Mouse (Mus musculus) liver, postnatal 0 days (tissue): ENCODE results near the gene Tmem150b. TPM values are rescaled to one million over a fixed set of nuclear protein-coding genes. Genes with fewer than 3 reads are reported as not detected.

Experiments
- ATAC-seq: fragments of 200-750 bp; cut with Nextera tagmentation; 2 replicates; pipeline ENCODE4 v1.8.0; 2017; ENCODE audit warnings: mild to moderate bottlenecking, moderate library complexity
- DNase-seq: peaks from one replicate; pipeline ENCODE4 v3.0.0-alpha.2; 2016
- H3K27ac ChIP-seq: fragments of 300-500 bp; sonication (generic); 2 replicates; pipeline ENCODE4 v1.5.1; 2014; ENCODE audit warnings: antibody characterized with exemption, moderate library complexity, mild to moderate bottlenecking, low read depth
- H3K27me3 ChIP-seq: fragments of 300-500 bp; sonication (generic); 2 replicates; pipeline ENCODE4 v1.6.1; 2014; ENCODE audit warnings: low read length, control low read depth, mixed read lengths; ENCODE audit not compliant: insufficient read depth
- H3K36me3 ChIP-seq: fragments of 300-500 bp; sonication (generic); replicated peaks from 2 replicates; pipeline ENCODE4 v1.6.1; 2014; ENCODE audit warnings: mild to moderate bottlenecking, control low read depth, low read length, moderate library complexity, mixed read lengths; ENCODE audit not compliant: insufficient read depth
- H3K4me1 ChIP-seq: fragments of 300-500 bp; sonication (generic); 2 replicates; pipeline ENCODE4 v1.6.1; 2014; ENCODE audit warnings: antibody characterized with exemption, mild to moderate bottlenecking, control low read depth; ENCODE audit not compliant: insufficient read depth
- H3K4me2 ChIP-seq: fragments of 300-500 bp; sonication (generic); 2 replicates; pipeline ENCODE4 v1.6.1; 2014; ENCODE audit warnings: low read depth, mild to moderate bottlenecking, low read length, moderate library complexity, mixed read lengths
- H3K4me3 ChIP-seq: fragments of 300-500 bp; sonication (generic); 2 replicates; pipeline ENCODE4 v1.5.1; 2014; ENCODE audit warnings: low read depth, low read length
- H3K9ac ChIP-seq: fragments of 300-500 bp; sonication (generic); replicated peaks from 2 replicates; pipeline ENCODE4 v1.6.1; 2014; ENCODE audit warnings: mild to moderate bottlenecking, moderate library complexity
- H3K9me3 ChIP-seq: fragments of 300-500 bp; sonication (generic); 2 replicates; pipeline ENCODE4 v1.6.1; 2016; ENCODE audit warnings: mild to moderate bottlenecking, control low read depth, low read length, mixed read lengths
- CTCF ChIP-seq: sonication (generic); IDR thresholded peaks from 2 replicates; pipeline ENCODE4 v1.5.1; 2016; ENCODE audit warnings: antibody characterized with exemption, low read depth
- EP300 ChIP-seq: IDR thresholded peaks from 2 replicates; pipeline ENCODE4 v1.6.1; 2016; ENCODE audit warnings: antibody characterized with exemption, low read depth, mild to moderate bottlenecking
- WGBS: fragments of 180-500 bp; shearing (Covaris S2); extraction: QIAGEN DNeasy Blood & Tissue Kit; methylation state at CpG from one replicate; pipeline ENCODE4 v1.1.7; 2014; ENCODE audit not compliant: insufficient replicate concordance; 5-methylcytosine and 5-hydroxymethylcytosine counted together
- polyA plus RNA-seq: library from polyadenylated mRNA; unstranded; fragments of >200 nt; fragmentation: Nextera tagmentation; extraction: Ambion mirVana; gene quantifications from 2 replicates; pipeline ENCODE4 v1.2.1, GENCODE M21; 2015

The Tmem150b gene
- 0.29 and 0.34 TPM in 2 replicates for polyA plus RNA-seq

DNA sequence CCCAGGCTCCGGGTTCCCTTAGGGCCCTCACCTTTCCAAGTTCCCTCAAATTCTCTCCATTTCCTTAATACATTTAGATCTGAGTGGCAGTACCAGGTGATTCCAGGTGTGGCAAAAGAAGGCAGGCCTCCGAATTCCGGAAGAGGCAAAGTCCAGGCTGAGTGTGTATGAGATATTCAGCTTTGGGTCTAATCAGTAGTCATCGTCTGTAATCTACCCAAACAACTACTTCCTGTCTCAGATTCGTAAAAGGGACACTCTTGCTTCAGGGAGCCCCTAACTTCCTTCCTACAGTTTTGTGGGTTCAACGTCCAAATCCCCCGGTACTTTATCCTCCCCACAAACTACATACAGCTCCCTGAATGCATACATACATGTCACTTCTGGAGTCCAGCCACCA lies at the start of gene Tmem150b:
Gene Tmem150b, minus strand, starts transcription at position 81 of the 400 bp plus-strand sequence.
- Histone ChIP-seq H3K4me2 (peak within 1 kb of the TSS; percentile 60), H3K9me3 (no peaks in the 10 kb centered on the region), H3K9ac (no peak within 1 kb of the TSS), H3K27me3 (no peaks in the 10 kb centered on the region), H3K36me3 (no peaks in the 10 kb centered on the region), H3K27ac (peak within 1 kb of the TSS; percentile 67), H3K4me3 (peak within 1 kb of the TSS; percentile 29), H3K4me1 (peaks cover 11% of the 10 kb centered on the region)
- TF ChIP-seq EP300 (no peak), CTCF (no peak)
- no peak for ATAC-seq
- no peak for DNase-seq
- 26% methylated on average over 7 of the region's 7 CpGs for WGBS

DNA sequence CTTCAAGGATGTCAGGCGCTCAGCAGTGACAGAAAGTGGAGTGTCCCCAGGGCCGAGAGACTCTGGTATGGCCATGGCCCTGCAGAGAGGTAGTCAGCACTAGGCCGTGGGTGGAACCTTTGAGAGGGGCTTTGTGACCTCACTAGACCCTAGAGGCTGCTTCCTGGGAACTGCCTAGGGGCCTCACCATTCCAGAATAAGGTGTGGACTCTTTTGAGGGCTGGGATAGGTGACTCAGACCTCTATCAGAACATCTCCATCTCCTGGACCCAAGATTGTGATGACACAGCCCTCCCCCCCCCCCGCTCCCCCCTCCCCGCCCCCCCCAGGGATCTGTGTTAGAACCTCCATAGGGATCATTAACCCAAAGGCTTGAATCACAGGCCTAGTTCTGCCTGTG lies 46.2 kb upstream of the Tmem150b start, which contains the start of gene Fam71e2:
Gene Fam71e2, minus strand, starts transcription at position 101 of the 400 bp plus-strand sequence.
- no peak within 1 kb of the TSS for H3K4me2 ChIP-seq
- DNase-seq (no peak), ATAC-seq (no peak)
- H3K27me3 ChIP-seq: peaks cover 19% of the 10 kb centered on the region
- H3K9me3 ChIP-seq: no peaks in the 10 kb centered on the region
- H3K4me3 ChIP-seq: no peak within 1 kb of the TSS
- no peaks in the 10 kb centered on the region for H3K4me1 ChIP-seq
- 63% methylated on average over 3 of the region's 5 CpGs for WGBS
- no peak within 1 kb of the TSS for H3K9ac ChIP-seq
- H3K36me3 ChIP-seq: no peaks in the 10 kb centered on the region
- TF ChIP-seq EP300 (no peak), CTCF (no peak)
- H3K27ac ChIP-seq: no peak within 1 kb of the TSS

DNA sequence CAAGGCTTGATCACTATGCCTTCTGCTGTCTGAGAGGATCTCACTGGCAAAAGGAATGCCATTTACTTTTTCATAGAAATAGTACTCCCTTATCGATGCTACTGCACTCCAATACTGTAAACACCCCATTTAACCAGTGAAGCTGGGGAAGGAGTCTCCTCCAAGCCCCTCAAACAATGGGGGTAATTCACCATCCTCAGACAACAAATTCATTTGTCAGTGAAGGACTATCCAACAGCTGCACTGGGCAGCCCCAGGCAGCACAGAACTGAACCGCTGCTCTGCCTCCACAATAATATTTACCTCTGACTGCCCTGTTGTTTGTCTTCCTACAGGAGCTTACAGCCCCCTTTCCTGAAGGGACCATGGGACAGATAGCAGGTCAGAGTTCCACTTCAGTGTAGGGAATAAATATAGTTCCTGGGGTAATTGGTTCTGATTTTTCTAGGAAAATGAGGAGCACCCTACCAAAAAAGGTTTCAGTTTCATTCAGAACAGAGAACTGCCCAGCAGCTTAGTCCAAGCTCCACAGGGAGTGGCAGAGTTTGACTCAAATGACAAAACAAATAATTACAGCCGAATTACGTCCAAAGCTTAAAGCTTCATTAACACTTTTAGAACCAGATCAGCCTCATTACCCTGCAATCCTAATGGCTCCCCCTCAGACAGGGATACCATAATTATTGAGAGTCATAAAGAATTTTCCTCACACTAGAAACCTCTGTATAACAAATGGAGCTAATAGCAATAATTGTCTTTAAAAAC lies 40.1 kb upstream of the Tmem150b start:
- H3K4me1 ChIP-seq: no peaks in the 10 kb centered on the region; the same call in 1 of the 2 replicates
- no peak overlapping the region for H3K4me3 ChIP-seq
- peak overlapping the region; percentile 35; the same call in 1 of the 2 replicates for H3K9ac ChIP-seq
- no peaks in the 10 kb centered on the region for H3K9me3 ChIP-seq
- H3K4me2 ChIP-seq: peak overlapping the region; percentile 35
- 0 out of 2 replicates have a peak, but pooled peaks cover 4% of the 10 kb centered on the region for H3K27me3 ChIP-seq
- 25% methylated on average over 4 of the region's 4 CpGs for WGBS
- DNase-seq (no peak), ATAC-seq (peak; percentile 61)
- TF ChIP-seq CTCF (no peak), EP300 (no peak)
- no peaks in the 10 kb centered on the region for H3K36me3 ChIP-seq
- H3K27ac ChIP-seq: peak overlapping the region; percentile 7; the same call in 1 of the 2 replicates

DNA sequence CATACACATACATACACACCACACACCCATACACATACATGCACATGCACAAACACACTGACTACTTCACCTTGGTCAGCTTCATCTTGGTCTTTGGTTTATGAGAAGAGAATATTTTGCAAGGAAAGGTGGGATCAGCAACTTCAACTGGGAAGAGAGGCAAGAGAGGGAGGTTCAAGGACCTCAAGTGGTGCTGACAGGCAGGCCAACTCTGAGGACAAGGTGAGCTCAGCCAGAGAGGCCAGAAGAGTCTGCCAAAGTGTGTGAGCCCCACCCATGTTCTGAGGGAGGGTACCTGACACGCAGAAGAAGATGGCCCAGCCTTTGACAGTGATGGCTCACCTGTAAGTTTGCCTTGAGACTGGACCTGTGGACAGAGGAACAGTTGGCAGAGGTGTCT lies 34.6 kb upstream of the Tmem150b start:
- Histone ChIP-seq H3K9me3 (no peaks in the 10 kb centered on the region), H3K4me1 (no peaks in the 10 kb centered on the region), H3K36me3 (no peaks in the 10 kb centered on the region), H3K4me2 (no peak overlapping the region), H3K27ac (no peak overlapping the region), H3K4me3 (no peak overlapping the region), H3K9ac (no peak overlapping the region), H3K27me3 (no peaks in the 10 kb centered on the region)
- DNase-seq (no peak), ATAC-seq (no peak)
- TF ChIP-seq CTCF: no peak
- whole genome bisulfite sequencing: 27% methylated on average over 1 of the region's 1 CpGs

DNA sequence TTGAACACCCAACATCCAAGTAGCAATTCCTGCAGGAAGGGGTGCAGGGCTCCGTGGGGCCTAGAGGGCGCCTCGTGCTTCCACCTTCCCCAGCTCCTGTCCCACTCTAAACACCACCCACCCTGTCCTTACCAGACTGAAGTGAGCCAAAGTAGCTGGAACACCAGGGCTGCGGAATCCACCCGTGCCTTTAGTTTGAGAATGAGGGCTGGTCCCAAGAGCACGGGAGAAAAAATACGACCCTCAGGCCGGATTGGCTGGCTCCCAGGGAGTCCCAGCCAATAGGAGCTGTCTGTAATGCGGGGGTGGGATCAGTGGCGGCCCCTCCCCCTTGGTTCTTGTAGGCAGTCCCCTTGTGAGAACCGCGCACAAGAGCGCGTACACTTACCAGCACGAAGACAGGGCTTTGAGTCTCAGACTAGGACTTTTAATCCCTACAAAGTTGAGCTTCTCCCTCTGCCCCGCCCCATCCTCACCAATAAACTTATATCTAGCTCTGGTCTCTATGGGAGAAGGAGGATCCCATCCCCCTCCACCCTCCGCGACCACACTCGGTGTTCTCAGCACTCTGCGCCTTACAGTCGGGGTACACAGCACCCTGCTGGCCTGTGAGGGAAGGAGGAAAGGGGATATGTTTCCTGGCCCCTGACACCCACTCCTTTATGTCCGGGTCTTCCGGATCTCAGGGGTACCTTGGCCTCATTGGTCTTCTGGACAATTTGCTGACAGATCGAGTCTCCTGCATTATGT lies 27.9 kb upstream of the Tmem150b start, which contains the start of gene Cox6b2:
Gene Cox6b2, minus strand, starts transcription at position 274 of the 750 bp plus-strand sequence.
- Histone ChIP-seq H3K9ac (peak within 1 kb of the TSS; percentile 66), H3K27me3 (no peaks in the 10 kb centered on the region), H3K27ac (peak within 1 kb of the TSS; percentile 49), H3K4me3 (peak within 1 kb of the TSS; percentile 51), H3K4me2 (peak within 1 kb of the TSS; percentile 76), H3K36me3 (peaks cover 2% of the 10 kb centered on the region; the same call in 1 of the 2 replicates), H3K4me1 (peaks cover 39% of the 10 kb centered on the region), H3K9me3 (no peaks in the 10 kb centered on the region)
- TF ChIP-seq CTCF (0 out of 2 replicates have a peak, but pooled peaks have one; percentile 4), EP300 (no peak)
- WGBS: 7% methylated on average over 24 of the region's 24 CpGs
- DNase-seq (peak; percentile 90), ATAC-seq (peak; percentile 84)
